In the genomic region with DNA sequence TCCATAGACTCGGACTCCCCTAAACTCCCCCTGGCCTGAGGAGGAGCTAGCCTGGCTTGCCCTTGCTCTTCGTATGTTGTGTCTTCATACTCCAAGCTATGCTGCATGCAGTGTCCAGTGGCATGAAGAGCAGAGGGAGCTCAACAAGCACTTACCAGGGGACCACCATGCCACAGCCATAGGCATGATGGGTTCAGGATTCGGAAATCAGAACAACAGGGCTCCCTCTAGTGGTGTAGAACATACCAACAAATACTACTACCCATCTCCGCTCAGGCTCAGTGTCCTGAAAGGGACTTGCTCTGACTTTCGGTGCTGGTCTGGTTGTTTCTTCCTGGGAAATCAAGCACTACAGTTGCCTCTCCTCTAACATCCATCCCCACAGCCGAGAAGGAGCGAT, we compare ENCODE assay signal across 8 mouse cellular contexts.
DNase-seq lines count a peak whose midpoint lies in the region; ATAC-seq and TF ChIP-seq lines count a peak whose summit lies in the region.

No protein-coding gene starts in this region.

- WGBS in forebrain, embryonic 11.5 days: 50% methylated on average over 7 of the region's 7 CpGs
- WGBS in intestine, embryonic 16.5 days: 47% methylated on average over 7 of the region's 7 CpGs
- 40% methylated on average over 7 of the region's 7 CpGs for WGBS in midbrain, embryonic 11.5 days

- ATAC-seq in forebrain, embryonic 11.5 days (replicated peaks; ENCODE audit: low FRiP score): 0 out of 2 replicates have a peak, but pooled peaks have one; percentile 17
- 0 out of 2 replicates have a peak, but pooled peaks have one; percentile 28 for ATAC-seq in intestine, embryonic 16.5 days
- ATAC-seq in midbrain, embryonic 11.5 days (ENCODE audit: low FRiP score): 0 out of 2 replicates have a peak, but pooled peaks have one; percentile 68

- H3K27ac ChIP-seq in testis, adult 2 months (ENCODE audit: control insufficient read depth, insufficient read depth, low read depth, low read length): no peak overlapping the region
- no peak overlapping the region for H3K27ac ChIP-seq in forebrain, embryonic 11.5 days (ENCODE audit: low read depth, low read length)
- H3K27ac ChIP-seq in intestine, embryonic 16.5 days (ENCODE audit: low read length): no peak overlapping the region
- no peak overlapping the region for H3K27ac ChIP-seq in midbrain, embryonic 11.5 days (ENCODE audit: low read depth, low read length)

- no peaks in the 10 kb centered on the region for H3K36me3 ChIP-seq in testis, adult 2 months (ENCODE audit: control insufficient read depth, insufficient read depth, low read length)
- no peaks in the 10 kb centered on the region for H3K36me3 ChIP-seq in forebrain, embryonic 11.5 days (ENCODE audit: control insufficient read depth, insufficient read depth, low read length)
- no peaks in the 10 kb centered on the region for H3K36me3 ChIP-seq in intestine, embryonic 16.5 days (ENCODE audit: control insufficient read depth, insufficient read depth, low read length)
- H3K36me3 ChIP-seq in midbrain, embryonic 11.5 days (ENCODE audit: control insufficient read depth, insufficient read depth, low read length): no peaks in the 10 kb centered on the region

- no peak overlapping the region for H3K4me3 ChIP-seq in testis, adult 2 months (ENCODE audit: control insufficient read depth, low read depth, low read length)
- no peak overlapping the region for H3K4me3 ChIP-seq in forebrain, embryonic 11.5 days (ENCODE audit: low read depth, low read length)
- H3K4me3 ChIP-seq in intestine, embryonic 16.5 days (ENCODE audit: low read length): no peak overlapping the region
- H3K4me3 ChIP-seq in midbrain, embryonic 11.5 days (ENCODE audit: low read depth, low read length): no peak overlapping the region

- no peak overlapping the region for H3K9ac ChIP-seq in forebrain, embryonic 11.5 days (ENCODE audit: low read length)
- no peak overlapping the region for H3K9ac ChIP-seq in intestine, embryonic 16.5 days (ENCODE audit: low read depth, low read length)
- no peak overlapping the region for H3K9ac ChIP-seq in midbrain, embryonic 11.5 days (ENCODE audit: low read length)

- no peak for TF ChIP-seq POLR2A in testis, adult 2 months (IDR thresholded peaks at IDR 0.05; ENCODE audit: control insufficient read depth, low read depth, low read length)

- no peak for DNase-seq in testis, postnatal 10 days (ENCODE audit: low spot score)
- DNase-seq in brain, adult 2 months (ENCODE audit: low read depth, low spot score): peak; percentile 72
- DNase-seq in forebrain, embryonic 11.5 days (ENCODE audit: low spot score): peak; percentile 58
- peak; percentile 91 for DNase-seq in midbrain, embryonic 11.5 days (ENCODE audit: low spot score, missing footprints)
- DNase-seq in natural killer cell, adult 2 months (ENCODE audit: low spot score in 2 of 2): no peak
- DNase-seq in urinary bladder, postnatal 10 days (ENCODE audit: low spot score): no peak

- H3K27me3 ChIP-seq in testis, adult 2 months (ENCODE audit: control insufficient read depth, insufficient read depth, low read length): no peaks in the 10 kb centered on the region
- no peaks in the 10 kb centered on the region for H3K27me3 ChIP-seq in forebrain, embryonic 11.5 days (ENCODE audit: control insufficient read depth, insufficient read depth, low read length)
- H3K27me3 ChIP-seq in intestine, embryonic 16.5 days (replicated peaks; ENCODE audit: control insufficient read depth, insufficient read depth, low read length): no peaks in the 10 kb centered on the region
- H3K27me3 ChIP-seq in midbrain, embryonic 11.5 days (ENCODE audit: control insufficient read depth, insufficient read depth, low read length): no peaks in the 10 kb centered on the region

- no peak overlapping the region for H3K4me2 ChIP-seq in forebrain, embryonic 11.5 days (ENCODE audit: low read depth, low read length, severe bottlenecking)
- H3K4me2 ChIP-seq in intestine, embryonic 16.5 days (ENCODE audit: low read depth, low read length): no peak overlapping the region
- H3K4me2 ChIP-seq in midbrain, embryonic 11.5 days: no peak overlapping the region

- TF ChIP-seq CTCF in testis, adult 2 months (IDR thresholded peaks at IDR 0.05; ENCODE audit: control insufficient read depth, insufficient read depth, insufficient replicate concordance, low read depth, low read length): peak; percentile 27; the same call in 1 of the 2 replicates

- H3K4me1 ChIP-seq in testis, adult 2 months (ENCODE audit: control insufficient read depth, insufficient read depth, low read length): no peaks in the 10 kb centered on the region
- peaks cover 5% of the 10 kb centered on the region; the same call in 1 of the 2 replicates for H3K4me1 ChIP-seq in forebrain, embryonic 11.5 days (replicated peaks; ENCODE audit: control insufficient read depth, insufficient read depth, low read length)
- H3K4me1 ChIP-seq in intestine, embryonic 16.5 days (ENCODE audit: control insufficient read depth, insufficient read depth, low read length): no peaks in the 10 kb centered on the region
- peaks cover 4% of the 10 kb centered on the region; the same call in 1 of the 2 replicates for H3K4me1 ChIP-seq in midbrain, embryonic 11.5 days (ENCODE audit: control insufficient read depth, insufficient read depth, low read length)

- H3K9me3 ChIP-seq in forebrain, embryonic 11.5 days (ENCODE audit: control insufficient read depth, low read length): no peaks in the 10 kb centered on the region
- H3K9me3 ChIP-seq in intestine, embryonic 16.5 days (ENCODE audit: control insufficient read depth, low read length): no peaks in the 10 kb centered on the region
- H3K9me3 ChIP-seq in midbrain, embryonic 11.5 days (ENCODE audit: control insufficient read depth, low read length): no peaks in the 10 kb centered on the region

Comparison
In these comparisons a context has a peak if more than half of its experiments do, and no peak if none do; other contexts are left out.
1. DNase-seq: peak in brain, adult 2 months (single experiment), forebrain, embryonic 11.5 days (single experiment) and midbrain, embryonic 11.5 days (single experiment); none in testis, postnatal 10 days (single experiment), natural killer cell, adult 2 months (0 of 2) and urinary bladder, postnatal 10 days (single experiment).
2. ATAC-seq: peak in every context shown above with its lines; median percentile 68 in midbrain, embryonic 11.5 days; 28 in intestine, embryonic 16.5 days; 17 in forebrain, embryonic 11.5 days.